Mouse (Mus musculus): ENCODE data around the gene Poln. TPM values are rescaled to one million over a fixed set of nuclear protein-coding genes. Genes with fewer than 3 reads are reported as not detected.

Gene Poln
- polyA plus RNA-seq, 1 experiment from 2014 or later, result 0.24 TPM

- Histone ChIP-seq H3K9ac (no peak overlapping the region), H3K4me1 (peaks cover 11% of the 10 kb centered on the region), H3K4me2 (no peak overlapping the region), H3K36me3 (no peaks in the 10 kb centered on the region), H3K9me3 (no peaks in the 10 kb centered on the region), H3K27me3 (replicated peaks) (peaks cover 34% of the 10 kb centered on the region), H3K27ac (replicated peaks) (no peak overlapping the region), H3K4me3 (no peak overlapping the region)
- 83% methylated on average over 4 of the region's 4 CpGs for WGBS
- ATAC-seq (ENCODE audit: extremely low read depth, insufficient number of reproducible peaks, low FRiP score, low TSS enrichment), result no peak
Observed at GRCm38 (mm10) chr5:34002636-34003035, 166.6 kb downstream of the Poln start.

DNA sequence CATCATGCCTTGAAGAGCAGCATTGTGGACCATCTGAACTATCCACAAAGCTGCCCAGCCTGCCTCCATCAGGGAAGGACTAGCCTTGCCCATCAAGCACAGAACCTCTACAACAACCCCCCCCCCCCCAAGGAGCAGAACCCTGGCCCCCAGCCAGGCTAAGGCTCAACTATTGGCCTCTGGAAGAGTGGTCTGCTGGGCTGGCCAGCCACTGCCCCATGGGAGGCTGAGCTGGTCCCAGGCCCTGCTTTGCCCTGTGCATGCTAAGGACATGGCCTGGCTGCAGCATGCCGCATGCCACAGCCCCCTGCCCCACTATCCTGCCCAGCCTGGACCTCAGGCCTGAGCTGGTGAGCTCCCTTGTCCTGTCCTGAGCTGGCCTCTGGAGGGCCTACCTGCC lies 167.8 kb downstream of the Poln start:
- no peak for ATAC-seq (ENCODE audit: extremely low read depth, insufficient number of reproducible peaks, low FRiP score, low TSS enrichment)
- Histone ChIP-seq H3K27me3 (replicated peaks) (peaks cover 47% of the 10 kb centered on the region), H3K4me1 (peaks cover 18% of the 10 kb centered on the region), H3K4me2 (no peak overlapping the region), H3K4me3 (no peak overlapping the region), H3K36me3 (no peaks in the 10 kb centered on the region), H3K9me3 (no peaks in the 10 kb centered on the region), H3K27ac (replicated peaks) (no peak overlapping the region), H3K9ac (no peak overlapping the region)
- 91% methylated on average over 1 of the region's 1 CpGs for WGBS

DNA sequence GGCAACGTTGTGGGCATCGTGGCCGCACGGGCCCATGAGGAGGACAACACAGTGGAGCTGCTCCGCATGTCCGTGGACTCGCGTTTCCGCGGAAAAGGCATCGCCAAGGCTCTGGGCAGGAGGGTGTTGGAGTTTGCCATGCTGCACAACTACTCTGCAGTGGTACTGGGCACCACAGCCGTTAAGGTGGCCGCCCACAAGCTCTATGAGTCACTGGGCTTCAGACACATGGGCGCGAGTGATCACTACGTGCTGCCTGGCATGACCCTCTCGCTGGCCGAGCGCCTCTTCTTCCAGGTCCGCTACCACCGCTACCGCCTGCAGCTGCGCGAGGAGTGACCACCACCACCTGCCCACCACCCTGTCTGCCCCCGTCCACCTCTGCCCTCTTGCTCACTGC lies 168.4 kb downstream of the Poln start:
- H3K9ac ChIP-seq, result no peak overlapping the region
- no peak overlapping the region for H3K4me2 ChIP-seq
- no peak overlapping the region for H3K4me3 ChIP-seq
- no peaks in the 10 kb centered on the region for H3K9me3 ChIP-seq
- ATAC-seq (ENCODE audit: extremely low read depth, insufficient number of reproducible peaks, low FRiP score, low TSS enrichment), result no peak
- WGBS, result 89% methylated on average over 25 of the region's 25 CpGs
- no peak overlapping the region for H3K27ac ChIP-seq (replicated peaks)
- peaks cover 53% of the 10 kb centered on the region for H3K27me3 ChIP-seq (replicated peaks)
- peaks cover 19% of the 10 kb centered on the region for H3K4me1 ChIP-seq
- H3K36me3 ChIP-seq, result no peaks in the 10 kb centered on the region

- no peak overlapping the region for H3K27ac ChIP-seq (replicated peaks)
- peaks cover 24% of the 10 kb centered on the region for H3K4me1 ChIP-seq
- no peak overlapping the region for H3K4me2 ChIP-seq
- no peaks in the 10 kb centered on the region for H3K9me3 ChIP-seq
- peaks cover 63% of the 10 kb centered on the region for H3K27me3 ChIP-seq (replicated peaks)
- H3K36me3 ChIP-seq, result no peaks in the 10 kb centered on the region
- ATAC-seq (ENCODE audit: extremely low read depth, insufficient number of reproducible peaks, low FRiP score, low TSS enrichment), result no peak
- H3K9ac ChIP-seq, result no peak overlapping the region
- WGBS, result 76% methylated on average over 6 of the region's 6 CpGs
- no peak overlapping the region for H3K4me3 ChIP-seq
Observed at GRCm38 (mm10) chr5:33999466-34000090, 169.7 kb downstream of the Poln start.

- Histone ChIP-seq H3K4me1 (peaks cover 23% of the 10 kb centered on the region), H3K4me2 (no peak overlapping the region), H3K36me3 (no peaks in the 10 kb centered on the region), H3K9me3 (no peaks in the 10 kb centered on the region), H3K27me3 (replicated peaks) (peaks cover 69% of the 10 kb centered on the region), H3K9ac (no peak overlapping the region), H3K4me3 (no peak overlapping the region), H3K27ac (replicated peaks) (no peak overlapping the region)
- no peak for ATAC-seq (ENCODE audit: extremely low read depth, insufficient number of reproducible peaks, low FRiP score, low TSS enrichment)
- WGBS, result 78% methylated on average over 3 of the region's 3 CpGs
Observed at GRCm38 (mm10) chr5:33998505-33998877, 170.8 kb downstream of the Poln start.

GRCm38 (mm10) chr5:33997829-33998504 lies 171.3 kb downstream of the Poln start:
- Histone ChIP-seq H3K9me3 (no peaks in the 10 kb centered on the region), H3K9ac (no peak overlapping the region), H3K4me3 (peak overlapping the region; percentile 78), H3K4me2 (peak overlapping the region; percentile 99), H3K4me1 (peaks cover 18% of the 10 kb centered on the region), H3K36me3 (no peaks in the 10 kb centered on the region), H3K27me3 (replicated peaks) (peaks cover 69% of the 10 kb centered on the region), H3K27ac (replicated peaks) (no peak overlapping the region)
- ATAC-seq (ENCODE audit: extremely low read depth, insufficient number of reproducible peaks, low FRiP score, low TSS enrichment), result no peak
- 67% methylated on average over 20 of the region's 20 CpGs for WGBS

DNA sequence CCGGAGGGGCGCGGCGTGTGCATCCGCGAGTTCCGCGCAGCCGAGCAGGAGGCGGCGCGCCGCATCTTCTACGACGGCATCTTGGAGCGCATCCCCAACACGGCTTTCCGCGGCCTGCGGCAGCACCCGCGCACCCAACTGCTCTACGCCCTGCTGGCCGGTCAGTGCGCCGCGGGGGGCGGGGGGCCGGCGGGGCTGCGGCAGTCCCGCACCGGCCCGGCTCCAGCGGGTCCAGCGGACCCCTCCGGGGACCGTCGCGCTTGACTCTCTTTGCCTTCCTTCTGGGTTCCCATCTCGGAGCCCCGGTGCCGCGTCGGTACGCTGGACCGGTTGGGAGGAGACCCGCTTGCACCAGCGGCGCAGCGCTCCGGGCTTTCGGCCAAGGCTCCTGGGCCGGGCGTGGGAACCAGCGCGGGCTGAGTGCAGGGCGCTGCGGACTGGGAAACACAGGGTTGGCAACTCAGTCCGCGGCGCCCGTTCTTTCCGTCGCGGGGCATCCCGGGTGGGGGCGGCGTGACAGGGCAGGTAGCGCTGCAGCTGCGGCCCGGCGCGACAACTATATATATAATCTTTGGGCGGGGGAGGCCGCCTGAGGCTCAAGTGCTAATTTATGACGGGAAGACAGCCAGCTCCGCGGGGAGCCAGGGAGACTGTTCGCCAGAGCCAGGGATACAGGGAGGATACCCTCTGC lies 172.1 kb downstream of the Poln start:
- no peak overlapping the region; the same call in 1 of the 2 replicates for H3K27ac ChIP-seq (replicated peaks)
- peak overlapping the region; percentile 81 for H3K9ac ChIP-seq
- peak overlapping the region; percentile 99 for H3K4me2 ChIP-seq
- ATAC-seq (ENCODE audit: extremely low read depth, insufficient number of reproducible peaks, low FRiP score, low TSS enrichment), result peak; percentile 25; the same call in 1 of the 2 replicates
- peaks cover 73% of the 10 kb centered on the region for H3K27me3 ChIP-seq (replicated peaks)
- under 1% methylated on average over 50 of the region's 80 CpGs for WGBS
- H3K9me3 ChIP-seq, result no peaks in the 10 kb centered on the region
- peaks cover 18% of the 10 kb centered on the region for H3K4me1 ChIP-seq
- H3K36me3 ChIP-seq, result no peaks in the 10 kb centered on the region
- H3K4me3 ChIP-seq, result peak overlapping the region; percentile 78

DNA sequence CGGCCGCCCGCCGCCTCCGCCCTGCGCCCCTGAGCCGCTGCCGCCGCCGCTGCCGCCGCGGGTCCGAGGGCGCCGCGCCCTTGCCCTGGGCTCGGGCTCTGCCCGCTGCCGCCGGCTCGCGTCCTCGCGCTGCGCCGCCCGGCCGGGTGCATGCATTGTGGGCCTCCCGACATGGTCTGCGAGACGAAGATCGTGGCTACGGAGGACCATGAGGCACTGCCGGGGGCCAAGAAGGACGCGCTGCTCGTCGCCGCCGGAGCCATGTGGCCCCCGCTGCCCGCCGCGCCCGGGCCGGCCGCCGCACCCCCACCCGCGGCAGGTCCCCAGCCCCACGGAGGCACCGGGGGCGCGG lies 172.6 kb downstream of the Poln start:
- 1% methylated on average over 32 of the region's 55 CpGs for WGBS
- ATAC-seq (ENCODE audit: extremely low read depth, insufficient number of reproducible peaks, low FRiP score, low TSS enrichment), result no peak
- H3K4me2 ChIP-seq, result peak overlapping the region; percentile 99
- peak overlapping the region; percentile 78 for H3K4me3 ChIP-seq
- peaks cover 18% of the 10 kb centered on the region for H3K4me1 ChIP-seq
- H3K27ac ChIP-seq (replicated peaks), result peak overlapping the region; percentile 43; the same call in 1 of the 2 replicates
- H3K9ac ChIP-seq, result peak overlapping the region; percentile 81
- H3K36me3 ChIP-seq, result no peaks in the 10 kb centered on the region
- H3K27me3 ChIP-seq (replicated peaks), result peaks cover 73% of the 10 kb centered on the region
- H3K9me3 ChIP-seq, result no peaks in the 10 kb centered on the region

- under 1% methylated on average over 89 of the region's 90 CpGs for WGBS
- no peaks in the 10 kb centered on the region for H3K36me3 ChIP-seq
Observed at GRCm38 (mm10) chr5:33995843-33996693, 173.2 kb downstream of the Poln start, which contains the start of gene Nat8l. TSS of gene Nat8l (plus strand) at chr5:33995984.

DNA sequence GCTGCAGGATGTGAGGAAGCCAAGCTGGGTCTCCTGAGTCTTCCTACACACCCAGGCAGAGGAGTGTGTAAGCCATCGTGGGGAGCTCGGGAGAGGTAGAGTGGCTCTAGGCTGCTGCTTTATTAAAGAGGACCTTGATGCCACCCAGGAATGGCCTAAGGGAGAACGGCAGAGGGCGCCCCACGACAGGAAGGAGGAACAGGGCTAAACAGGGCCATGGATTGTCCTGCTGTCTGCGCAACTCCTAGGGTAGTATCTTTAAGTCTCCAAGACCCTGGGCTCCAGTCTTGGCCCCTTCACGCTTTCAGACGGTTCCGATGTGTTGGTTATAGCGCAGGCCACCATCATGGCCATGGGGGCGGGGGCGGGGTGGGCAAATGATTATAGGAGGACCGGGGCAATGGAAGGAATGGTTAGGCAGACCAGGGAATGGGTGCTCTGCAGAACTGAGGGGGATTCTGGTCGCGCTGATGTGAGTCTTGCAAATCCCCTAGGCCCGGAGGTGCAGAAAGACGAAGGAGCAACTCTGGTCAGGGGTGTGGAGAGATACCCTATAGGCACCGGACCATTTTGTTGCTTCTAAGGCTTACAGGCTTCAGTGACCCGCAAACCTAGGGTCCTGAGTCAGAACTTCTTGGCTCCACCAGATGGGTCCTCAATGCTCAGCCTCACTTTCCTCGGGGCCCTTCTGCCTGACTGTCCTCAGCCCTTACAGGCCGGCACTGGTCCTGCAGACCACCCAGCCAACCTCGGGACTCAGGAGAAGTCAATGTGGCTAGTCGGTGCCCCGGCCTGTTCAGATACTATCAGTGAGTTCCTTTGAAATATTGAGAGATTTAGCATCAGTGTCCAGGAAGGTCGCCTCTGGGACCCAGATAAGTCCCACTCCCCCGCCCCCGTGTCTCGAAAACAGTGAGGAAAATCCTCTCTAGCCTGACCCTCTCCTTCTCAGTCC lies 174.3 kb downstream of the Poln start:
- peak overlapping the region; percentile 99 for H3K4me2 ChIP-seq
- no peaks in the 10 kb centered on the region for H3K36me3 ChIP-seq
- H3K4me3 ChIP-seq, result peak overlapping the region; percentile 78
- peaks cover 18% of the 10 kb centered on the region for H3K4me1 ChIP-seq
- no peak overlapping the region; the same call in 1 of the 2 replicates for H3K9ac ChIP-seq
- no peak for ATAC-seq (ENCODE audit: extremely low read depth, insufficient number of reproducible peaks, low FRiP score, low TSS enrichment)
- no peak overlapping the region for H3K27ac ChIP-seq (replicated peaks)
- H3K27me3 ChIP-seq (replicated peaks), result peaks cover 65% of the 10 kb centered on the region
- no peaks in the 10 kb centered on the region for H3K9me3 ChIP-seq
- 32% methylated on average over 28 of the region's 28 CpGs for WGBS

More at GRCm38 (mm10) chr5:33995843-33996693, 173.2 kb downstream of the Poln start, which contains the start of gene Nat8l:
- Histone ChIP-seq H3K4me3 (peak within 1 kb of the TSS; percentile 78), H3K9ac (peak within 1 kb of the TSS; percentile 81), H3K9me3 (no peaks in the 10 kb centered on the region), H3K4me2 (peak within 1 kb of the TSS; percentile 99), H3K4me1 (peaks cover 18% of the 10 kb centered on the region), H3K27me3 (replicated peaks) (peaks cover 73% of the 10 kb centered on the region), H3K27ac (replicated peaks) (peak within 1 kb of the TSS; percentile 43; the same call in 1 of the 2 replicates)
- peak; percentile 39; the same call in 1 of the 2 replicates for ATAC-seq (ENCODE audit: extremely low read depth, insufficient number of reproducible peaks, low FRiP score, low TSS enrichment)
